Mouse (Mus musculus) heart, embryonic 16.5 days (tissue): ENCODE data around the gene Elmo1. TPM values are rescaled to one million over a fixed set of nuclear protein-coding genes. Genes with fewer than 3 reads are reported as not detected.
A peak's percentile ranks its signal among the peaks of the same experiment; 100 is the strongest.

Experiments
- ATAC-seq: fragments of 200-750 bp; cut with Nextera tagmentation; replicated peaks from 2 replicates; pipeline ENCODE4 v1.8.0; 2017; ENCODE audit warnings: moderate number of reproducible peaks; ENCODE audit not compliant: insufficient read depth, low FRiP score; ENCODE audit errors: extremely low read depth
- H3K27ac ChIP-seq: fragments of 300-500 bp; sonication (generic); 2 replicates; pipeline ENCODE4 v1.5.1; 2014; ENCODE audit warnings: mild to moderate bottlenecking, low read length, control low read depth, moderate library complexity
- H3K27me3 ChIP-seq: fragments of 300-500 bp; sonication (generic); 2 replicates; pipeline ENCODE4 v1.6.1; 2014; ENCODE audit warnings: low read length, mixed read lengths; ENCODE audit not compliant: control insufficient read depth, insufficient read depth
- H3K36me3 ChIP-seq: fragments of 300-500 bp; sonication (generic); 2 replicates; pipeline ENCODE4 v1.6.1; 2014; ENCODE audit not compliant: control insufficient read depth, insufficient read depth
- H3K4me1 ChIP-seq: fragments of 300-500 bp; sonication (generic); 2 replicates; pipeline ENCODE4 v1.6.1; 2014; ENCODE audit warnings: low read length, mixed read lengths; ENCODE audit not compliant: control insufficient read depth, insufficient read depth
- H3K4me2 ChIP-seq: fragments of 300-500 bp; sonication (generic); 2 replicates; pipeline ENCODE4 v1.6.1; 2014; ENCODE audit warnings: low read depth, mild to moderate bottlenecking, control low read depth, low read length
- H3K4me3 ChIP-seq: fragments of 300-500 bp; sonication (generic); 2 replicates; pipeline ENCODE4 v1.5.1; 2014; ENCODE audit warnings: mild to moderate bottlenecking, control low read depth, low read length
- H3K9ac ChIP-seq: fragments of 300-500 bp; sonication (generic); 2 replicates; pipeline ENCODE4 v1.6.1; 2014; ENCODE audit warnings: low read length, control low read depth
- H3K9me3 ChIP-seq: fragments of 300-500 bp; sonication (generic); replicated peaks from 2 replicates; pipeline ENCODE4 v1.6.1; 2016; ENCODE audit warnings: low read length; ENCODE audit not compliant: control insufficient read depth
- WGBS: fragments of 180-500 bp; shearing (Covaris S2); extraction: QIAGEN DNeasy Blood & Tissue Kit; methylation state at CpG from one replicate; pipeline ENCODE4 v1.1.7; 2014; 5-methylcytosine and 5-hydroxymethylcytosine counted together
- polyA plus RNA-seq: library from polyadenylated mRNA; unstranded; fragments of >200 nt; fragmentation: Nextera tagmentation; extraction: Ambion mirVana; gene quantifications from 2 replicates; pipeline ENCODE4 v1.2.1, GENCODE M21; 2015

Gene Elmo1
- polyA plus RNA-seq, 1 experiment from 2014 or later, result 17.7 TPM

DNA sequence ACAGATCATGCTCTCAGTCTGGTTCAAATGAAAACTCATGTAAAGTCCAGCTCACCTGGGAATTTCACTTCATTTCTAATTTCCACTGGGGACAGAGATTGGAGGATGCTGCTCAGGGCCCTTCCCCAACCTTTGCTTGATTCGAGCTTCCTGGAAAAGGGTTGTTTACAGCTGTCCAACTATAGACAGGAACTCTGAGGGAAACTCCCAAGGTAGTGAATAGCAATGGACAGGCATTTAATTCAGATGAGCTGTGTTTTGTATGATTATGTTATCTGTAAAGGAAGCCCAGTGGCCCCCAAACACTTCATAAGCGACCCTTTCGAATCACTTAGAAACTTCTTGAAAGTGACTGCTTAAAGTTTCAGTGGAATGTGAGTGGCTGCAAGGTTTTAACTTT lies 10.0 kb downstream of the Elmo1 start:
- WGBS, result 50% methylated on average over 3 of the region's 3 CpGs
- Histone ChIP-seq H3K9ac (no peak overlapping the region), H3K36me3 (no peaks in the 10 kb centered on the region), H3K4me2 (no peak overlapping the region; the same call in 1 of the 2 replicates), H3K27me3 (no peaks in the 10 kb centered on the region), H3K9me3 (no peaks in the 10 kb centered on the region), H3K4me3 (no peak overlapping the region), H3K4me1 (peaks cover 8% of the 10 kb centered on the region), H3K27ac (peak overlapping the region; percentile 62; the same call in 1 of the 2 replicates)
- ATAC-seq, result no peak

DNA sequence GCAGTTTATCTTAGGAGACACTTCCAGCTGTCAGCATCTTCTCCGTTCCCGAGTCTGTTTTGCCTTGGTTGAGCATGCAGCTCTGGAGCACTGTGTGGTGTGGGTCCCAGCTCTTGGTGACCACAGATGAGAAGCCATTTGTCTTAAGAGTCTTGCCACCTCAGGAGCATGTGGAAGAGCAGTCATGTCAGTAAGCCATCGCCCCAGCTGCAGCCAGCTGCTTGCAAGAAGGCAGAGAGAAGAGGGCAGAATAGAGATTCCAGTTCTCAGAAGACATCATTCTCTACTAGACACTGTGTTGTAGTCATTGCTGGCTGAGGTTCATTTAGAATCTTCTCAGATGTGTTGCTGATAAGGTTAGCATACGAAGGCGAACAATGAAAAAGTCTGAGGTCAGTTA lies 11.3 kb downstream of the Elmo1 start:
- no peaks in the 10 kb centered on the region for H3K9me3 ChIP-seq
- peaks cover 8% of the 10 kb centered on the region for H3K4me1 ChIP-seq
- ATAC-seq, result no peak
- H3K36me3 ChIP-seq, result no peaks in the 10 kb centered on the region
- no peak overlapping the region for H3K4me2 ChIP-seq
- no peaks in the 10 kb centered on the region for H3K27me3 ChIP-seq
- H3K4me3 ChIP-seq, result no peak overlapping the region
- WGBS, result 39% methylated on average over 5 of the region's 5 CpGs
- no peak overlapping the region for H3K27ac ChIP-seq
- H3K9ac ChIP-seq, result no peak overlapping the region

DNA sequence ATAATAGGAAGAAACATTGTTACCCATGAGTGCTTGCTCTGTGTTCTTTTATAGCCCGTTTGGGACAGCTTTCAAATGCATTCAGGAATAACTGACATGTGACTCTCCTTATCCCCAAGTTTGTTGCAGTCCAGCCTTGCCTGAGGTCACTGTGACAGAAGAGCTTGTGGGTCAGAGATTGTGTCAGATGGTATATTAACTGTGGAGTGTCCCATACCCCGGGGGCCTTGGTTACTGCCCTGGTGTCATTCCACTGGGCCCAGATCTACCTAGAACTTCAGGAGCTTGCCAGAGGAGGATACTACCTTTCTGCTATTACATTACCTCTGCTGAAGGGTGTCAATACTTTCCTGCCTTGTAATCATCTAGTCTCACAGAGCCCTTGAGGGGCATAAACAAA lies 14.4 kb downstream of the Elmo1 start:
- Histone ChIP-seq H3K27me3 (no peaks in the 10 kb centered on the region), H3K9me3 (no peaks in the 10 kb centered on the region), H3K4me2 (no peak overlapping the region), H3K27ac (no peak overlapping the region), H3K4me1 (peaks cover 2% of the 10 kb centered on the region), H3K4me3 (no peak overlapping the region), H3K36me3 (no peaks in the 10 kb centered on the region), H3K9ac (no peak overlapping the region)
- 60% methylated on average over 2 of the region's 2 CpGs for WGBS
- no peak for ATAC-seq

DNA sequence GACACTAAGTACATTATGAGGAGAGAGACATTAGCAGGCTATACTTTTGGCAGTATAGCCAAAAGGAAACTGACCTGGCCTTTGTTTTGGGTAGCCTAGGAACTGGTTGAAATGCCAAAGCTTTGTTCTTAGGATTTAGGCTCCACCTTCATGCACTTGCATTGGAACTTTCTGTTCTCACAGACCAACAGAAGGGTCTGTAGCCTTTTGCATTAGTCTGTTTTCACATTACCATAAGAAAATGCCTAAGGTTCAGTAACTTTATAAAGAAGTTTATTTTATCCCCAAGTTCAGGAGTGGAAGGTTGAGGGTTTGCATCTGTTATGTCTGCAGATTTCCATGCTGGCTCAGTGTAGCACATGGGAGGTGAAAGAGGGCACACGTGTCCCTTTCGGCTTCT lies 15.6 kb downstream of the Elmo1 start:
- H3K4me3 ChIP-seq, result no peak overlapping the region
- peaks cover 3% of the 10 kb centered on the region for H3K4me1 ChIP-seq
- no peak for ATAC-seq
- no peak overlapping the region for H3K27ac ChIP-seq
- no peaks in the 10 kb centered on the region for H3K36me3 ChIP-seq
- no peaks in the 10 kb centered on the region for H3K9me3 ChIP-seq
- H3K27me3 ChIP-seq, result no peaks in the 10 kb centered on the region
- no peak overlapping the region for H3K9ac ChIP-seq
- 94% methylated on average over 2 of the region's 2 CpGs for WGBS
- H3K4me2 ChIP-seq, result no peak overlapping the region

DNA sequence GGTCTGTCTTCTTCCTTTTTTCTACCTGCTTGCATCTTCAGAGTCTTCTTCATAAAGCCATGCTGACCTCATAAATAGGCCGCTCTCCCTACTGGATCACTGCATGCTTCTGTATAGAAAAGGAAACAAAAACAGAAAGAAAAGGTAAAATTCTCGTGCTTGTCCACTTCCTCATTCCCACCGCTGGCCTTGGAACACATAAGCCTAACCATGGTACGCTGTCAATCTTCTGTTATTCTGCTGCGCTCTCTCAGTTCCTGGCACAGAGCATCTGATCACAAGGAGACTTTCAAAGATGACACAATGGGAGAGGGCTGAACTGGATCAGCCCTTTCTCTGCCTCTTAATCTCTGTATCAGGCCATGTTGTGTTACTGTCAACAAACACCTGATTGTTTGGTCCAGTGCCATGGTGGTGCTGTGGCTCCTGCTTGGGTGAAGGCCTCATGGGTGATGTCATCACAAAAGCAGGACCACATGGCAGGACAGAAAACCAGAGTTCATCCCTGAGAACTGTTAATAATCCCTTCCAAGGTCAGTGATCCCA lies 17.6 kb downstream of the Elmo1 start:
- WGBS, result 83% methylated on average over 5 of the region's 5 CpGs
- H3K27ac ChIP-seq, result no peak overlapping the region
- H3K9ac ChIP-seq, result no peak overlapping the region
- no peak overlapping the region for H3K4me2 ChIP-seq
- H3K4me3 ChIP-seq, result no peak overlapping the region
- peaks cover 8% of the 10 kb centered on the region; the same call in 1 of the 2 replicates for H3K4me1 ChIP-seq
- no peaks in the 10 kb centered on the region for H3K27me3 ChIP-seq
- ATAC-seq, result no peak
- H3K36me3 ChIP-seq, result no peaks in the 10 kb centered on the region
- H3K9me3 ChIP-seq, result no peaks in the 10 kb centered on the region

DNA sequence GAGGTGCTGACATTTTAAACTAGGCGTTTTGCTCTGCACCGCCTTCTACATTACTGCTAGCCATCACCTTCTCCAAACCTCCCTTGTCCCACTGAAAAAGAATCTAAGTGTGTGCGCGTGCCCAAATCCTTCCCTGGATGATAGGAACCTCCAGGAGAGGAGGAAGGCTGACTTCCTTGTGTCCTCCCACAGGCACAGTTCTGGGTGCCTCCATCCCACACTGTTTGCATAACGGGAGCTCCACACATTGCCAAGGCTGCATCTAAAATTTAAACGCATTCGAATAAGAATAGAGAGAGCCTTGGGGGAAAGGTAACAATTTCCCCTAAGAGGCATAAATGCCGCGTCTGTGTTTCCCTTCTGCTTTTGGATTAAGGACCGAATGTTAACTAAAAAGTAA lies 18.6 kb downstream of the Elmo1 start:
- no peak overlapping the region for H3K27ac ChIP-seq
- H3K4me2 ChIP-seq, result no peak overlapping the region
- H3K4me1 ChIP-seq, result peaks cover 8% of the 10 kb centered on the region; the same call in 1 of the 2 replicates
- H3K4me3 ChIP-seq, result no peak overlapping the region
- no peak for ATAC-seq
- no peaks in the 10 kb centered on the region for H3K9me3 ChIP-seq
- H3K36me3 ChIP-seq, result no peaks in the 10 kb centered on the region
- no peaks in the 10 kb centered on the region for H3K27me3 ChIP-seq
- WGBS, result 48% methylated on average over 10 of the region's 10 CpGs
- no peak overlapping the region for H3K9ac ChIP-seq

DNA sequence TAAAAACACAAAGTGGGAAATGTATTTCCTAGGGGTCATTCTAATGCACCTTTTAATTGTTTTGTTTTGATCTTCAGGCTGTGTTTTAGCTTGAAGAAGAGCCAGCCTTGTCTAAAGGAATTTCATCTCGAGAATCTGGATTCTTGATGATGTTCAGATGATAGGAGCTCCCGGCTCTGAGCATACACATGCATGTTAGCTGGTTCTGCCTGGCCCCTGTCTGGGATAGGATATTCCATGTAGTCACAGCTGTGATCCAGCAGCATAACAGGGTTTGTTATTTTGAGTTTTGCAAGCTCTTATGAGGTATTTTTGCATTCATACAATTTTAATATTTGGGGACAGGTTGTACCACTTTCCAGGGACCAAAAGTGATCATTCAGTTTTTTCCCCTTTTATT lies 19.1 kb downstream of the Elmo1 start:
- Histone ChIP-seq H3K27ac (no peak overlapping the region), H3K27me3 (no peaks in the 10 kb centered on the region), H3K4me1 (peaks cover 8% of the 10 kb centered on the region; the same call in 1 of the 2 replicates), H3K4me2 (no peak overlapping the region), H3K9me3 (no peaks in the 10 kb centered on the region), H3K4me3 (no peak overlapping the region), H3K9ac (no peak overlapping the region), H3K36me3 (no peaks in the 10 kb centered on the region)
- 33% methylated on average over 2 of the region's 2 CpGs for WGBS
- no peak for ATAC-seq

DNA sequence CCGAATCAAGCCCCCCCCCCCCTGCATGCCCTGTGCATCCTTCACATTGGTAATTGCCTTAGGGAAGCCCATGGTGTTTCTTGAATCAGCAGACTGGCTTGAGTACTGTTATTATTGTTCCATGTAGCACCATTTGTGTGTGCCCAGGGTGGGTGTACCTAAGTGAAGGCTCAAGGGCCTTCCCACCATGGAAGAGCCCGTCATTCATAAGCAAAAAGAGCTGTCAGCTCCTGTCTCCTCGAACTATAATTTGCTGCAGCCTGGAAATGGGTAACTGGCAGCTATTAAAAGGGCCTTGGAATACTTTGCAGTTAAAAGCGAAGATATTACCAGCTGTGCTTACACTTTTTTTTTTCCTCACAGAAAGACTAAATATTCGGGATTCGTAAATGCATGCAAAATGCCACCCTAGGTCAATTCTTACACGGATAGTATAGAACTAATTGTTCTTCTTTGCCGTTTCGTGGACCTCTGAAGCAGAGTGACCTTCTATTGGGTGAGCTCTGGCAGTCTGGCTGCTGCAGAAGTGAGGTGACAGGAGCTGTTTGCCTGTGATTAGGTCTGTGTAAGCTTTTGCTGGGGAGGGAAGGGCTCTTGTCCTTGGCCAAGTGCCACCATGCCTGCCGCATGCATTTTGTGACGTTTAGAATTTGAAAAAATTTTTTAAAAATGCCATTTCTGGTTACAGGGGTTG lies 19.7 kb downstream of the Elmo1 start:
- Histone ChIP-seq H3K27me3 (no peaks in the 10 kb centered on the region), H3K27ac (no peak overlapping the region), H3K4me2 (no peak overlapping the region), H3K36me3 (no peaks in the 10 kb centered on the region), H3K4me1 (peaks cover 8% of the 10 kb centered on the region; the same call in 1 of the 2 replicates), H3K9me3 (no peaks in the 10 kb centered on the region), H3K4me3 (no peak overlapping the region), H3K9ac (no peak overlapping the region)
- 52% methylated on average over 11 of the region's 11 CpGs for WGBS
- ATAC-seq, result no peak

DNA sequence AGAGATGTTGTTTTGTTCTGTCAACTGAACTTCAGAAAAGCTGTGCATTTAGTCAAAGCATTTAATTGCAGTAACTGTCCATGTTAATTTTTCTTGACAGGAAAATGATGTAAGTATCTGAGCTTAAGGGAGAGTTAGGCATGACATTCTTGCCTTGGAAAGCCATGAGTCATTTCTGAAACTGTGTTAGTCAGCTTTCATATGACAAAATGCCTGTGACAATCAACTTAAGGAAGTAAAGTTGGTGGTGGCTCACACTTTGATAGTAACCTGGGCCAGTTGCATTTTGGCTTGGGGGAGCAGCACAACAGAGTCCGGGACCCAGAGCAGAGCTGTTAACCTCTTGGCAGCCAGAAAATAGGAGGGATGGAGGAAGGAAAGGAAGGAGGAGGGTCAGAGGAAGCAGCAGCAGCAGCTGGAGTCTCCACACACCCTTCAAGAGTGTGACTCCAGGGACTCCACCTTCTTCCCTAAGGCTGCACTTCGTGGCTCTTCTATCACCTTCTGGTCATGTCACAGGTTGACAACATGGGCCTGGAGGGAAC lies 20.9 kb downstream of the Elmo1 start:
- no peak for ATAC-seq
- H3K4me1 ChIP-seq, result peaks cover 19% of the 10 kb centered on the region
- no peak overlapping the region for H3K9ac ChIP-seq
- H3K9me3 ChIP-seq, result no peaks in the 10 kb centered on the region
- H3K27me3 ChIP-seq, result no peaks in the 10 kb centered on the region
- H3K4me3 ChIP-seq, result no peak overlapping the region
- H3K36me3 ChIP-seq, result no peaks in the 10 kb centered on the region
- H3K4me2 ChIP-seq, result no peak overlapping the region
- WGBS, result 37% methylated on average over 2 of the region's 2 CpGs
- H3K27ac ChIP-seq, result peak overlapping the region; percentile 35; the same call in 1 of the 2 replicates
